Mouse (Mus musculus) liver, embryonic 15.5 days (tissue): ENCODE results near the gene Polr3f. TPM values are rescaled to one million over a fixed set of nuclear protein-coding genes. Genes with fewer than 3 reads are reported as not detected.

ENCODE experiments used
- ATAC-seq: fragments of 200-750 bp; cut with Nextera tagmentation; 2 replicates; pipeline ENCODE4 v1.8.0; 2017; ENCODE audit warnings: moderate number of reproducible peaks, mild to moderate bottlenecking, moderate library complexity; ENCODE audit not compliant: insufficient read depth
- H3K27ac ChIP-seq: fragments of 300-500 bp; sonication (generic); replicated peaks from 2 replicates; pipeline ENCODE4 v1.5.1; 2015; ENCODE audit warnings: mild to moderate bottlenecking, inconsistent platforms
- H3K27me3 ChIP-seq: fragments of 300-500 bp; sonication (generic); 2 replicates; pipeline ENCODE4 v1.6.1; 2015; ENCODE audit warnings: mild to moderate bottlenecking, inconsistent platforms
- H3K36me3 ChIP-seq: fragments of 300-500 bp; sonication (generic); replicated peaks from 2 replicates; pipeline ENCODE4 v1.6.1; 2015; ENCODE audit warnings: moderate library complexity, mild to moderate bottlenecking, inconsistent platforms
- H3K4me1 ChIP-seq: fragments of 300-500 bp; sonication (generic); replicated peaks from 2 replicates; pipeline ENCODE4 v1.6.1; 2015; ENCODE audit warnings: inconsistent platforms
- H3K4me2 ChIP-seq: fragments of 300-500 bp; sonication (generic); 2 replicates; pipeline ENCODE4 v1.6.1; 2015; ENCODE audit warnings: moderate library complexity, mild to moderate bottlenecking, inconsistent platforms
- H3K4me3 ChIP-seq: fragments of 300-500 bp; sonication (generic); replicated peaks from 2 replicates; pipeline ENCODE4 v1.5.1; 2015; ENCODE audit warnings: mild to moderate bottlenecking, inconsistent platforms
- H3K9ac ChIP-seq: fragments of 300-500 bp; sonication (generic); 2 replicates; pipeline ENCODE4 v1.6.1; 2015; ENCODE audit warnings: moderate library complexity, mild to moderate bottlenecking, inconsistent platforms
- H3K9me3 ChIP-seq: fragments of 300-500 bp; sonication (generic); replicated peaks from 2 replicates; pipeline ENCODE4 v1.6.1; 2016; ENCODE audit warnings: inconsistent platforms
- WGBS: fragments of 180-500 bp; shearing (Covaris S2); methylation state at CpG from one replicate; pipeline ENCODE4 v1.1.7; 2015; ENCODE audit warnings: mixed read lengths; ENCODE audit not compliant: insufficient replicate concordance; 5-methylcytosine and 5-hydroxymethylcytosine counted together
- polyA plus RNA-seq: library from polyadenylated mRNA; unstranded; fragments of >200 nt; fragmentation: Nextera tagmentation; extraction: Ambion mirVana; gene quantifications from 2 replicates; pipeline ENCODE4 v1.2.1, GENCODE M21; 2015

The Polr3f gene
- polyA plus RNA-seq, 1 experiment from 2014 or later, result 7.4 TPM

GRCm38 (mm10) chr2:144588723-144589122, 61.2 kb downstream of the Polr3f start:
- Histone ChIP-seq H3K27me3 (no peaks in the 10 kb centered on the region), H3K4me2 (no peak overlapping the region), H3K9ac (no peak overlapping the region), H3K4me1 (peaks cover 3% of the 10 kb centered on the region), H3K9me3 (no peaks in the 10 kb centered on the region), H3K36me3 (peaks cover 69% of the 10 kb centered on the region), H3K4me3 (no peak overlapping the region), H3K27ac (no peak overlapping the region)
- no peak for ATAC-seq
- 77% methylated on average over 4 of the region's 4 CpGs for WGBS

Other genes with a start within 250 kb of the Polr3f start
- gene Ovol2, start 195.6 kb upstream of the Polr3f start, polyA plus RNA-seq, result not detected in 2 replicates
- 14.0 and 17.1 TPM in 2 replicates for gene Kat14, start 158.7 kb upstream of the Polr3f start, polyA plus RNA-seq
- 1.3 and 1.7 TPM in 2 replicates for gene Pet117, start 158.7 kb upstream of the Polr3f start, polyA plus RNA-seq
- gene Dzank1, start 304 bp upstream of the Polr3f start, polyA plus RNA-seq, result 0.01 and 0.03 TPM in 2 replicates
- gene Rbbp9, start 23.2 kb downstream of the Polr3f start, polyA plus RNA-seq, result 10.0 and 10.3 TPM in 2 replicates
- gene Sec23b, start 28.5 kb downstream of the Polr3f start, polyA plus RNA-seq, result 42.5 and 43.4 TPM in 2 replicates
- 12.0 and 16.5 TPM in 2 replicates for gene Smim26, start 66.3 kb downstream of the Polr3f start, polyA plus RNA-seq
- gene Dtd1, start 72.2 kb downstream of the Polr3f start, polyA plus RNA-seq, result 16.7 and 17.5 TPM in 2 replicates